Mouse (Mus musculus) liver, embryonic 14 days (tissue): ENCODE measurements around the gene Rccd1. TPM values are rescaled to one million over a fixed set of nuclear protein-coding genes. Genes with fewer than 3 reads are reported as not detected.

Experiments used
- polyA plus RNA-seq: library from polyadenylated mRNA; depleted of rRNA; stranded (reverse); fragments of >200 nt; gene quantifications from 2 replicates; pipeline ENCODE4 v1.2.3, GENCODE M21; 2012; rRNA removed

Gene Rccd1
- 6.0 and 6.9 TPM in 2 replicates for polyA plus RNA-seq

GRCm38 (mm10) chr7:80324043-80324815 lies at the start of gene Rccd1:
TSS of gene Rccd1 (minus strand) at chr7:80324454.

GRCm38 (mm10) chr7:80371041-80371751 lies 46.9 kb upstream of the Rccd1 start, which contains the start of gene Man2a2:
TSS of gene Man2a2 (minus strand) at chr7:80371375.

GRCm38 (mm10) chr7:80342858-80343257 lies 18.6 kb upstream of the Rccd1 start, which contains the start of gene Hddc3:
TSS of gene Hddc3 (plus strand) at chr7:80343104.

GRCm38 (mm10) chr7:80340793-80341192 lies 16.5 kb upstream of the Rccd1 start, which contains the start of gene Unc45a:
TSS of gene Unc45a (minus strand) at chr7:80341005.

GRCm38 (mm10) chr7:80294062-80294763 lies 30.0 kb downstream of the Rccd1 start, which contains the start of gene Prc1:
TSS of gene Prc1 (plus strand) at chr7:80294450.

GRCm38 (mm10) chr7:80268897-80269750 lies 55.1 kb downstream of the Rccd1 start, which contains the start of gene Vps33b:
TSS of gene Vps33b (plus strand) at chr7:80269649.

GRCm38 (mm10) chr7:80260625-80261371 lies 63.5 kb downstream of the Rccd1 start, which contains the start of gene Ngrn:
TSS of gene Ngrn (plus strand) at chr7:80261215.

GRCm38 (mm10) chr7:80246148-80246721 lies 78.0 kb downstream of the Rccd1 start, which contains the start of gene Ttll13:
TSS of gene Ttll13 (plus strand) at chr7:80246376.

Other genes with a start within 250 kb of the Rccd1 start
- 84.3 and 92.1 TPM in 2 replicates for gene Idh2, start 209.1 kb downstream of the Rccd1 start, polyA plus RNA-seq
- gene Sema4b, start 137.6 kb downstream of the Rccd1 start, polyA plus RNA-seq: 5.0 and 6.6 TPM in 2 replicates
- 38.5 and 47.4 TPM in 2 replicates for gene Cib1, start 91.6 kb downstream of the Rccd1 start, polyA plus RNA-seq
- 1.0 and 1.4 TPM in 2 replicates for gene Gdpgp1, start 91.6 kb downstream of the Rccd1 start, polyA plus RNA-seq
- gene Ttll13, start 78.1 kb downstream of the Rccd1 start, polyA plus RNA-seq: 0.10 and 0.21 TPM in 2 replicates
- 20.7 and 23.5 TPM in 2 replicates for gene Ngrn, start 63.2 kb downstream of the Rccd1 start, polyA plus RNA-seq
- 6.2 and 6.8 TPM in 2 replicates for gene Vps33b, start 54.8 kb downstream of the Rccd1 start, polyA plus RNA-seq
- 75.5 and 83.4 TPM in 2 replicates for gene Prc1, start 30.0 kb downstream of the Rccd1 start, polyA plus RNA-seq
- gene Unc45a, start 16.6 kb upstream of the Rccd1 start, polyA plus RNA-seq: 6.9 and 7.2 TPM in 2 replicates
- gene Hddc3, start 18.6 kb upstream of the Rccd1 start, polyA plus RNA-seq: 4.5 and 4.8 TPM in 2 replicates
- 4.1 and 4.7 TPM in 2 replicates for gene Man2a2, start 46.9 kb upstream of the Rccd1 start, polyA plus RNA-seq
- gene Fes, start 63.5 kb upstream of the Rccd1 start, polyA plus RNA-seq: 9.3 and 12.6 TPM in 2 replicates
- 5.0 and 5.9 TPM in 2 replicates for gene Furin, start 81.0 kb upstream of the Rccd1 start, polyA plus RNA-seq
- 21.9 and 23.7 TPM in 2 replicates for gene Blm, start 210.7 kb upstream of the Rccd1 start, polyA plus RNA-seq